Mouse (Mus musculus): ENCODE measurements at regions not wholly inside any gene's neighbourhood (a gene's known extent, or its start where the extent isn't known, plus 50 kb on each side); places are given as distances from the start of the nearest gene placed in this dataset.
"Not testable (repeated sequence)": the region's sequence is repeated elsewhere in the genome, so short reads cannot be mapped to it uniquely, and the experiment has no call there.

- Histone ChIP-seq H3K27ac (replicated peaks; ENCODE audit: low read depth, low read length) (no peak overlapping the region), H3K4me3 (ENCODE audit: insufficient read depth, low read depth, low read length) (no peak overlapping the region)
These were observed 178.5 kb downstream of the Diras2 start for GRCm38 (mm10) chr13:52352576-52352975.

GRCm38 (mm10) chr13:52353437-52353836 is 177.6 kb downstream of the Diras2 start:
- H3K4me3 ChIP-seq (ENCODE audit: insufficient read depth, low read depth, low read length): no peak overlapping the region
- H3K27ac ChIP-seq (replicated peaks; ENCODE audit: low read depth, low read length): no peak overlapping the region
- no peaks in the 10 kb centered on the region for H3K4me1 ChIP-seq (ENCODE audit: control insufficient read depth, insufficient read depth, insufficient read length, low read length)

More at GRCm38 (mm10) chr13:52352576-52352975, 178.5 kb downstream of the Diras2 start:
- H3K4me1 ChIP-seq (ENCODE audit: control insufficient read depth, insufficient read depth, insufficient read length, low read length): no peaks in the 10 kb centered on the region

GRCm38 (mm10) chr13:52353966-52354365 is 177.1 kb downstream of the Diras2 start:
- Histone ChIP-seq H3K4me1 (ENCODE audit: control insufficient read depth, insufficient read depth, insufficient read length, low read length) (no peaks in the 10 kb centered on the region), H3K4me3 (ENCODE audit: insufficient read depth, low read depth, low read length) (no peak overlapping the region), H3K27ac (replicated peaks; ENCODE audit: low read depth, low read length) (no peak overlapping the region)

GRCm38 (mm10) chr13:52355921-52356320 is 175.2 kb downstream of the Diras2 start:
- not testable (repeated sequence) for H3K4me1 ChIP-seq (ENCODE audit: control insufficient read depth, insufficient read depth, insufficient read length, low read length)

GRCm38 (mm10) chr13:52359332-52359731 is 171.7 kb downstream of the Diras2 start:
- H3K27ac ChIP-seq (replicated peaks; ENCODE audit: low read depth, low read length): not testable (repeated sequence)

More at GRCm38 (mm10) chr13:52355921-52356320, 175.2 kb downstream of the Diras2 start:
- not testable (repeated sequence) for H3K27ac ChIP-seq (replicated peaks; ENCODE audit: low read depth, low read length); H3K4me3 ChIP-seq (ENCODE audit: insufficient read depth, low read depth, low read length)

GRCm38 (mm10) chr13:52361177-52361846 is 169.8 kb downstream of the Diras2 start:
- H3K4me3 ChIP-seq (ENCODE audit: insufficient read depth, low read depth, low read length): no peak overlapping the region
- H3K4me1 ChIP-seq (ENCODE audit: control insufficient read depth, insufficient read depth, insufficient read length, low read length): no peaks in the 10 kb centered on the region
- H3K27ac ChIP-seq (replicated peaks; ENCODE audit: low read depth, low read length): no peak overlapping the region

More at GRCm38 (mm10) chr13:52359332-52359731, 171.7 kb downstream of the Diras2 start:
- not testable (repeated sequence) for H3K4me3 ChIP-seq (ENCODE audit: insufficient read depth, low read depth, low read length); H3K4me1 ChIP-seq (ENCODE audit: control insufficient read depth, insufficient read depth, insufficient read length, low read length)

- H3K4me1 ChIP-seq (ENCODE audit: control insufficient read depth, insufficient read depth, insufficient read length, low read length): no peaks in the 10 kb centered on the region
- H3K27ac ChIP-seq (replicated peaks; ENCODE audit: low read depth, low read length): no peak overlapping the region
- no peak overlapping the region for H3K4me3 ChIP-seq (ENCODE audit: insufficient read depth, low read depth, low read length)
These were observed 168.8 kb downstream of the Diras2 start for GRCm38 (mm10) chr13:52362266-52362665.

GRCm38 (mm10) chr13:52369851-52370250 is 161.2 kb downstream of the Diras2 start:
- H3K4me1 ChIP-seq (ENCODE audit: control insufficient read depth, insufficient read depth, insufficient read length, low read length): no peaks in the 10 kb centered on the region
- no peak overlapping the region for H3K27ac ChIP-seq (replicated peaks; ENCODE audit: low read depth, low read length)
- no peak overlapping the region for H3K4me3 ChIP-seq (ENCODE audit: insufficient read depth, low read depth, low read length)

GRCm38 (mm10) chr13:52371986-52372385 is 159.1 kb downstream of the Diras2 start:
- Histone ChIP-seq H3K27ac (replicated peaks; ENCODE audit: low read depth, low read length) (no peak overlapping the region), H3K4me3 (ENCODE audit: insufficient read depth, low read depth, low read length) (no peak overlapping the region), H3K4me1 (ENCODE audit: control insufficient read depth, insufficient read depth, insufficient read length, low read length) (no peaks in the 10 kb centered on the region)

GRCm38 (mm10) chr13:52374781-52375180 is 156.3 kb downstream of the Diras2 start:
- H3K4me1 ChIP-seq (ENCODE audit: control insufficient read depth, insufficient read depth, insufficient read length, low read length): no peaks in the 10 kb centered on the region

GRCm38 (mm10) chr13:52378236-52378635 is 152.8 kb downstream of the Diras2 start:
- no peak overlapping the region for H3K27ac ChIP-seq (replicated peaks; ENCODE audit: low read depth, low read length)
- no peak overlapping the region for H3K4me3 ChIP-seq (ENCODE audit: insufficient read depth, low read depth, low read length)
- no peaks in the 10 kb centered on the region for H3K4me1 ChIP-seq (ENCODE audit: control insufficient read depth, insufficient read depth, insufficient read length, low read length)

More at GRCm38 (mm10) chr13:52374781-52375180, 156.3 kb downstream of the Diras2 start:
- Histone ChIP-seq H3K4me3 (ENCODE audit: insufficient read depth, low read depth, low read length) (no peak overlapping the region), H3K27ac (replicated peaks; ENCODE audit: low read depth, low read length) (no peak overlapping the region)

- Histone ChIP-seq H3K27ac (replicated peaks; ENCODE audit: low read depth, low read length) (no peak overlapping the region), H3K4me1 (ENCODE audit: control insufficient read depth, insufficient read depth, insufficient read length, low read length) (no peaks in the 10 kb centered on the region), H3K4me3 (ENCODE audit: insufficient read depth, low read depth, low read length) (no peak overlapping the region)
These were observed 141.8 kb downstream of the Diras2 start for GRCm38 (mm10) chr13:52389271-52389670.

GRCm38 (mm10) chr13:52395786-52396185 is 135.3 kb downstream of the Diras2 start:
- Histone ChIP-seq H3K4me1 (ENCODE audit: control insufficient read depth, insufficient read depth, insufficient read length, low read length) (no peaks in the 10 kb centered on the region), H3K27ac (replicated peaks; ENCODE audit: low read depth, low read length) (no peak overlapping the region), H3K4me3 (ENCODE audit: insufficient read depth, low read depth, low read length) (no peak overlapping the region)

- Histone ChIP-seq H3K4me3 (ENCODE audit: insufficient read depth, low read depth, low read length) (no peak overlapping the region), H3K27ac (replicated peaks; ENCODE audit: low read depth, low read length) (no peak overlapping the region), H3K4me1 (ENCODE audit: control insufficient read depth, insufficient read depth, insufficient read length, low read length) (no peaks in the 10 kb centered on the region)
These were observed 132.7 kb downstream of the Diras2 start for GRCm38 (mm10) chr13:52398344-52398743.

- H3K27ac ChIP-seq (replicated peaks; ENCODE audit: low read depth, low read length): no peak overlapping the region
- H3K4me1 ChIP-seq (ENCODE audit: control insufficient read depth, insufficient read depth, insufficient read length, low read length): no peaks in the 10 kb centered on the region
- no peak overlapping the region for H3K4me3 ChIP-seq (ENCODE audit: insufficient read depth, low read depth, low read length)
These were observed 131.9 kb downstream of the Diras2 start for GRCm38 (mm10) chr13:52399143-52399542.

- Histone ChIP-seq H3K27ac (replicated peaks; ENCODE audit: low read depth, low read length) (no peak overlapping the region), H3K4me3 (ENCODE audit: insufficient read depth, low read depth, low read length) (no peak overlapping the region), H3K4me1 (ENCODE audit: control insufficient read depth, insufficient read depth, insufficient read length, low read length) (no peaks in the 10 kb centered on the region)
These were observed 127.3 kb downstream of the Diras2 start for GRCm38 (mm10) chr13:52403805-52404204.
